Mouse (Mus musculus): ENCODE measurements at regions not wholly inside any gene's neighbourhood (a gene's known extent, or its start where the extent isn't known, plus 50 kb on each side); places are given as distances from the start of the nearest gene placed in this dataset.

- DNase-seq (ENCODE audit: low read depth, low spot score), result no peak
Measured at GRCm38 (mm10) chr8:96680416-96681027, 792.2 kb upstream of the Got2 start.

- DNase-seq (ENCODE audit: low read depth, low spot score), result no peak
Measured at GRCm38 (mm10) chr8:96679510-96679909, 791.2 kb upstream of the Got2 start.

GRCm38 (mm10) chr8:96674703-96675102 is 786.4 kb upstream of the Got2 start:
- DNase-seq (ENCODE audit: low read depth, low spot score), result peak; percentile 13

GRCm38 (mm10) chr8:96656495-96657279 is 768.3 kb upstream of the Got2 start:
- no peak for DNase-seq (ENCODE audit: low read depth, low spot score)

GRCm38 (mm10) chr8:96647743-96648142 is 759.4 kb upstream of the Got2 start:
- DNase-seq (ENCODE audit: low read depth, low spot score), result no peak

All from R1 (cell line).